Mouse (Mus musculus): ENCODE measurements at regions not wholly inside any gene's neighbourhood (a gene's known extent, or its start where the extent isn't known, plus 50 kb on each side); places are given as distances from the start of the nearest gene placed in this dataset.
"Not testable (repeated sequence)": the region's sequence is repeated elsewhere in the genome, so short reads cannot be mapped to it uniquely, and the experiment has no call there.

DNA sequence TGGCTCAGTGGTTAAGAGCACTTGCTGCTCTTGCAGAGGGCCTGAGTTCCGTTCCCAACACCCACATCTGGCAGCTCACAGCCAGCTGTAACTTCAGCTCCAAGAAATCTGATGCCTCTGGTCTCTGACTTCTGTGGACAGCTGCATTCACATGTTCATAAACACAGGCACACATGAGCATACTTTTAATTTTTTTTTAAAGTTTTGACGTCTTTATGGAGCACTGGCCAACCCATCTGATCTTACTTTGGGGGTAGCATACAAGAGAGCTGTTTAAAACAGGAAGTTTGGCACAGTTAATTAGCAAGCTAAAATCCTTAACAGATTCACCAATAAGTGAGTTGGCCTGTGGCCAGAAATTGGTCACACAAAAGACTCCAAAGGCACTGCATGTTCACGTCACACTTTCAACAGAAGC lies 81.2 kb upstream of the Atl2 start:
- DNase-seq (ENCODE audit: low spot score) (no peak), ATAC-seq (ENCODE audit: insufficient read depth, low read depth) (no peak)
- TF ChIP-seq EP300 (IDR thresholded peaks at IDR 0.05; ENCODE audit: low read depth) (no peak), CTCF (IDR thresholded peaks at IDR 0.05; ENCODE audit: low read depth) (no peak)
- H3K4me1 ChIP-seq (ENCODE audit: control insufficient read depth, insufficient read depth): peaks cover 12% of the 10 kb centered on the region; the same call in 1 of the 2 replicates
- H3K9ac ChIP-seq (replicated peaks; ENCODE audit: low read depth, low read length): no peak overlapping the region
- H3K27me3 ChIP-seq (ENCODE audit: control insufficient read depth, insufficient read depth, low read length): no peaks in the 10 kb centered on the region
- 63% methylated on average over 3 of the region's 3 CpGs for WGBS
- no peaks in the 10 kb centered on the region for H3K36me3 ChIP-seq (replicated peaks; ENCODE audit: control insufficient read depth, insufficient read depth, low read length)
- no peak overlapping the region for H3K4me3 ChIP-seq (ENCODE audit: low read depth, low read length)
- H3K27ac ChIP-seq (ENCODE audit: low read depth): no peak overlapping the region
- H3K9me3 ChIP-seq (replicated peaks; ENCODE audit: control insufficient read depth, low read length): no peaks in the 10 kb centered on the region
- H3K4me2 ChIP-seq (ENCODE audit: low read depth, low read length): no peak overlapping the region

DNA sequence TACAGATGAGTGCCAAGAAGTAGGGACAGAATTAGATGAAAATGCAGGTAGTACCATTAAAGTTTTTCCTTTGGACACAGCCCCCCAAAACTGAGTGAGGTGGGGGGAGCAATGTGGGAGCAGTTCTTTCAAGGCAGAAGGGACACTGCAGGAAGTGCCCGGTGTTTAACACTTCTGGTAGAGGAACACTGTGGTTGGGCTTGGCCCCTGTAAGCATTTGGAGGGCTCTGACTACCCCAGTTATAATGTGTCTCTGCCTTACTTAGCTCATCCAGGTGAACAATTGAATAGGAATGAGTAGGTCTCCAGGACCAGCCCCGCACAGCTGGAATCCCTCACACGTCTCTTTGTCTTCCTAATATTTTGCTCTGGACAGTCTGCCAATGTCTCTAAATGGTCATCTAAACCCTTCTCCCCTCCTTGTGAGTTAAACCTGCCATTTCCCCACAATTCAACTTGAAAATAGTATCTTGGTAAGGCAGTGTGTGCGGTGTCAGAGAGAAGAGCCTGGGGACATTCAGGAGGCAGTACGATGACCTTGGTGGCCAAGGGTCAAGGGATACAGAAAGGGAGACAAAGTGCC lies 80.7 kb upstream of the Atl2 start:
- peaks cover 12% of the 10 kb centered on the region; the same call in 1 of the 2 replicates for H3K4me1 ChIP-seq (ENCODE audit: control insufficient read depth, insufficient read depth)
- 82% methylated on average over 5 of the region's 5 CpGs for WGBS
- H3K9me3 ChIP-seq (replicated peaks; ENCODE audit: control insufficient read depth, low read length): no peaks in the 10 kb centered on the region
- no peak overlapping the region for H3K27ac ChIP-seq (ENCODE audit: low read depth)
- TF ChIP-seq CTCF (IDR thresholded peaks at IDR 0.05; ENCODE audit: low read depth) (no peak), EP300 (IDR thresholded peaks at IDR 0.05; ENCODE audit: low read depth) (no peak)
- ATAC-seq (ENCODE audit: insufficient read depth, low read depth) (no peak), DNase-seq (ENCODE audit: low spot score) (no peak)
- H3K27me3 ChIP-seq (ENCODE audit: control insufficient read depth, insufficient read depth, low read length): no peaks in the 10 kb centered on the region
- H3K36me3 ChIP-seq (replicated peaks; ENCODE audit: control insufficient read depth, insufficient read depth, low read length): no peaks in the 10 kb centered on the region
- peak overlapping the region; percentile 53 for H3K4me2 ChIP-seq (ENCODE audit: low read depth, low read length)
- no peak overlapping the region for H3K9ac ChIP-seq (replicated peaks; ENCODE audit: low read depth, low read length)
- no peak overlapping the region for H3K4me3 ChIP-seq (ENCODE audit: low read depth, low read length)

DNA sequence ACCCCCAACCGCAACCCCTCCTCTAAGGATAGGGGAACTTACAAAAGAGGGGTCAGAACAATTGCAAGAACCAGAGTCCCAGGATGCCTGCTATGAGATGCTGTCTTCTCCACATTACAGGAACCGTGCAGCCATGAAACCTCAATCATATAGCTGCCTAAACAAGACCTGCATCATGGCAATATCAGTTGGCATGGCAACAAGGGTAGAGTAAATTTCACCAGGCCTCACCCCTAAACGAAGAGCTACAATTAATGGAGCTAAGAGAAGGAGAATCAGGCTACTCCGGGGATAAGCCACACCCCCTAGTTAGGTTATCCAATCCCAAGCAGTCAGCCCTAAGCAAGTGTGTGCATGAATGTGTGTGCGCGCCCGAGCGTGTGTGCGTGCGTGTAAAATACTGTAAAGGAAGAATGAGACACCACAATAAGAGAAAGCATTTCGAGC lies 80.1 kb upstream of the Atl2 start:
- WGBS: 24% methylated on average over 11 of the region's 11 CpGs
- no peak for TF ChIP-seq CTCF (IDR thresholded peaks at IDR 0.05; ENCODE audit: low read depth)
- TF ChIP-seq EP300 (IDR thresholded peaks at IDR 0.05; ENCODE audit: low read depth): no peak
- Histone ChIP-seq H3K4me3 (ENCODE audit: low read depth, low read length) (peak overlapping the region; percentile 18; the same call in 1 of the 2 replicates), H3K27me3 (ENCODE audit: control insufficient read depth, insufficient read depth, low read length) (no peaks in the 10 kb centered on the region), H3K27ac (ENCODE audit: low read depth) (no peak overlapping the region), H3K9ac (replicated peaks; ENCODE audit: low read depth, low read length) (no peak overlapping the region), H3K4me2 (ENCODE audit: low read depth, low read length) (peak overlapping the region; percentile 53), H3K36me3 (replicated peaks; ENCODE audit: control insufficient read depth, insufficient read depth, low read length) (no peaks in the 10 kb centered on the region), H3K9me3 (replicated peaks; ENCODE audit: control insufficient read depth, low read length) (no peaks in the 10 kb centered on the region), H3K4me1 (ENCODE audit: control insufficient read depth, insufficient read depth) (peaks cover 12% of the 10 kb centered on the region; the same call in 1 of the 2 replicates)
- ATAC-seq (ENCODE audit: insufficient read depth, low read depth) (peak; percentile 55; the same call in 1 of the 2 replicates), DNase-seq (ENCODE audit: low spot score) (no peak)

GRCm38 (mm10) chr17:79975150-79975757 lies 79.3 kb upstream of the Atl2 start:
- not testable (repeated sequence) for DNase-seq (ENCODE audit: low spot score); H3K27me3 ChIP-seq (ENCODE audit: control insufficient read depth, insufficient read depth, low read length); ATAC-seq (ENCODE audit: insufficient read depth, low read depth); H3K36me3 ChIP-seq (replicated peaks; ENCODE audit: control insufficient read depth, insufficient read depth, low read length); H3K27ac ChIP-seq (ENCODE audit: low read depth); H3K9me3 ChIP-seq (replicated peaks; ENCODE audit: control insufficient read depth, low read length); H3K9ac ChIP-seq (replicated peaks; ENCODE audit: low read depth, low read length)
- H3K4me3 ChIP-seq (ENCODE audit: low read depth, low read length): peak overlapping the region; percentile 18; the same call in 1 of the 2 replicates
- WGBS: 16% methylated on average over 16 of the region's 16 CpGs
- H3K4me1 ChIP-seq (ENCODE audit: control insufficient read depth, insufficient read depth): peaks cover 12% of the 10 kb centered on the region; the same call in 1 of the 2 replicates
- peak overlapping the region; percentile 53 for H3K4me2 ChIP-seq (ENCODE audit: low read depth, low read length)

DNA sequence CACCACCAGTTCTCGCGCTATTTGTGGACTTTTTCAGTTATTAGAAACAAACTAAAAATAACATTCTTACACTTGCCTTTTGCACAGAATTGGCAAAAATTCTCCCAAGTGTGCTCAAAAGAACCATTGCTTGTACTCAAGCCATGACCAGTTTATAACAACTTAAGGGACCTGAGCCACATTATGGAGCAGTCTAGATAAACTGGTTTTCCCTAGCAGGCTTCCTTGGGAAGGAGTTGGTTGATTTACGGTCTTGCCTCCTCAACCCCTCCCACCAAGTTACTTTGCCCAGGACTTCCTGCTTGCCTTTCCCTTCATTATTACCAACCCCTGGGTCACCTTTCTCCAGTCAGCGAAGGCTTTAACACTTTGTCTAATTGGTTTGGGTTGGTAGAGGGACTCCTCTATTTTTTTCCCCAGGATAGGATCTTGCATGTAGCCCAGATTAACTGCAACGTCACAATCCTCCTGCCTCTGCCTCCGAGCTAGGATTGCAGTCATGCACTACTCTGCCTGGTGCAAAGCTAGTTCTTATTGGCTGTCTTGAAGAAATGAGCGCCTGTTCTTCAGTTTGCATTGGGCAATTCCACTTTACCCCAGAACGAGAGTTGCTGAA lies 75.9 kb upstream of the Atl2 start:
- no peak overlapping the region for H3K27ac ChIP-seq (ENCODE audit: low read depth)
- no peak for TF ChIP-seq EP300 (IDR thresholded peaks at IDR 0.05; ENCODE audit: low read depth)
- TF ChIP-seq CTCF (IDR thresholded peaks at IDR 0.05; ENCODE audit: low read depth): no peak

More for the DNA sequence above, 75.9 kb upstream of the Atl2 start:
- no peaks in the 10 kb centered on the region for H3K9me3 ChIP-seq (replicated peaks; ENCODE audit: control insufficient read depth, low read length)
- no peaks in the 10 kb centered on the region for H3K36me3 ChIP-seq (replicated peaks; ENCODE audit: control insufficient read depth, insufficient read depth, low read length)
- H3K4me1 ChIP-seq (ENCODE audit: control insufficient read depth, insufficient read depth): peaks cover 17% of the 10 kb centered on the region; the same call in 1 of the 2 replicates
- no peak overlapping the region for H3K4me3 ChIP-seq (ENCODE audit: low read depth, low read length)
- no peak for DNase-seq (ENCODE audit: low spot score)
- WGBS: 82% methylated on average over 8 of the region's 8 CpGs
- no peak overlapping the region for H3K4me2 ChIP-seq (ENCODE audit: low read depth, low read length)
- H3K9ac ChIP-seq (replicated peaks; ENCODE audit: low read depth, low read length): no peak overlapping the region
- ATAC-seq (ENCODE audit: insufficient read depth, low read depth): no peak
- 0 out of 2 replicates have a peak, but pooled peaks cover 3% of the 10 kb centered on the region for H3K27me3 ChIP-seq (ENCODE audit: control insufficient read depth, insufficient read depth, low read length)

All from heart, postnatal 0 days (tissue).